Mouse (Mus musculus): ENCODE measurements around the gene Tmem138.
"Not testable (repeated sequence)": the region's sequence is repeated elsewhere in the genome, so short reads cannot be mapped to it uniquely, and the experiment has no call there.

The Tmem138 gene

DNA sequence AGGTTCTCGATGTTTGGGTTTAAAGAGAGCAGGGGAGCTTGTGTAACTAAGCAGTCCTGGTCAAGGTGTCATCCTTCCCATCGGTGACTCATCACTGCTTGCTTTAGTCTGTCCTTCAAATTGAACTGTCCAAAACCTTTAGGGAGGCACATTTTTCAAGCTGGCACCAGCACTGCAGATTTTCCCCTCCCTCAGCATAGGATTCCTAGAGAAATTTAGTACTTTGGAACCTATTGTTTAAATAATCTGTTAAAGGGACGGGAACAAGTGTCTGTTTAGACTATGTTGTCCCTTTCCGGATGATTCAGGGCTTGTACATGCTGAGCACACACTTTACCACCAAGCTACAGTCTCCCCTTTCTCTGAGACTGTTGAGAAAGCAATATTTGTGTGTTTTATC, 11.9 kb downstream of the Tmem138 start:
- no peak for DNase-seq

DNA sequence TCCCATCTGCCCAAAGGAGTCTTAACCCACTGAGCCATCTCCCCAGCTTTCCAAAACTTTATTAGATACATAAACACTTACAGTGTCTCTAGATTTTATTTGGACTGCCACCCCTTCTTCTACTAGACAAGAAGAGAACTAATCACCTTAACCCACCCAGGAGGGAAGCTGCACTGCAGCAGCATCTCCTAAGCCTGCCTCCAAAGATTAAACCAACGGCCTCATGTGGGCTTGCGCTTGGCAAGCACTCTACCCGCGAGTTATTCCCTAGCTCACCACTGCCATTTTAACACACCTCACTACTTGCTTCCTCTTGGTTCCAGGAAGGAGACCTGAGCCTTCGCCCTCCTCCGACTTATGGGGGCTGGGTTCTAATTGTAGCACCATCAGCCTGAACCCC, 12.9 kb downstream of the Tmem138 start:
- no peak for DNase-seq

- DNase-seq = no peak
Observed at GRCm38 (mm10) chr19:10562351-10562750, 14.8 kb downstream of the Tmem138 start.

DNA sequence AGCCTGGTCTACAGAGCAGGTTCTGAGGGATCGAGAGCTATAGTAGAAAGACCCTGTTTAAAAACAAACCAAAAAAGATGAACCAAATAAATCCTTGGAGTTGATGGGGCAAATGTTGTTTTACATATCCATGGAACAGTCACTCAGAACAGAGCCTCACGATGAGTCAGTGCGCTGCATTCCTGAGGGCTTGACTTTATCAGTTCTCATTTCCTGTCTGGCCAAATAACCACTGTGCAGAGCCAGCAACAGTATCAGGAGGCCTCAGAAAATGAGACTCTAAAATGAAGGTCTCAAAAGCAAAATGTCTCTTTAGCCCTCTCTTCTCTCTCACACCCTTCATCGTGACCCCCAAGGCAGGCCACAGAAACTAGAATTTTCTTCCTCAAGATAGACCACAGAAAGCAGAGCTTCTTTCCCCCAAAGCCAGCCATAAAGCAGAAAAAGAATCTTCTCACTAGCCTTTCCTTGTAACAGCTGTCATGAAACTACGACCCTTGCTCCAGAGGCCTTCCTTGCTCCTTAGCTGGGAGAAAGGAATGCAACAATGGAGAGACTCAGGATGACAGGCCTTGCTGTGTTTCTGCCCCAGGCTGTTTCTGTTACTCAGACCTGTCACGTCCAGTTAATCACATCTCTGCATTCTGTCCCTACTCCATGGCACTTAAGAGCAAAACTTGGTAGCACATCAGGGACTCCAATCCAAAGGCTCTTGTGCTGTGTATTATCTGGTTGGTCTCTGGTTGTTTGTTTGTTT, 15.4 kb downstream of the Tmem138 start:
- DNase-seq = no peak

DNA sequence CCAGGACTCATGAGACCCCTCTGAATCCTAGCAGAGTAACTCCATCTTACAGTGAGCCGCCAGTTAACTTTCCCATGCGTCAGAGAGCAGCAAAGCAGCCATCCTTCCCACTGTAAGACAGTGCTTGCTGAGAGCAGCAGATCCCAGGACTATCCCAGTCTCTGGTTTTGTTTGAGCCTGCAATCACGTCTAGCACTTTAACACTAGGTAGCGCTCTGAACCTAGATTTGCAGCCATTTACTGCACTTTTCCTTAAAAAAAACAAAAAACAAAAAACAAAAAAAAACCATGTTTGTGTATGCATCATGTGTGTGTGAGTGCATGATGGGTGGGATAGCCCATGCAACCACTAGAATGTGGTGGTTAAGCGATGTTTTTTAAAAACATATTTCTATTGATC, 17.1 kb downstream of the Tmem138 start:
- DNase-seq = no peak

DNA sequence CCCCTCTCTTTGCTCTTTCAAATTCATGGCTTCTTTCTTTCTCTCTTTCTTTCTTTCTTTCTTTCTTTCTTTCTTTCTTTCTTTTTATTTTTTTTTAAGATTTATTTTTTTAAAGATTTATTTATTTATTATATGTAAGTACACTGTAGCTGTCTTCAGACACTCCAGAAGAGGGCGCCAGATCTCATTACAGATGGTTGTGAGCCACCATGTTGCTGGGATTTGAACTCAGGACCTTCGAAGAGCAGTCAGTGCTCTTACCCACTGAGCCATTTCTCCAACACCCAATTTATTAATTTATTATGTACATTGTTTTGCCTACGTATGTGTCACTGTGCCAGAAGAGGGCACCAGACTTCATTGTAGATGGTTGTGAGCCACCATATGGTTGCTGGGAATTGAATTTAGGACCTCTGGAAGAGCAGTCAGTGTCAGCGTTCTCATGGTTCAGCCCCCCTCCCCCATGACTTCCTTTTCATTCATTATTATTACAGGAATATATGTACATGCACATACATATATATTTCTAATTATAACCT, 19.3 kb downstream of the Tmem138 start:
- DNase-seq = not testable (repeated sequence)

DNA sequence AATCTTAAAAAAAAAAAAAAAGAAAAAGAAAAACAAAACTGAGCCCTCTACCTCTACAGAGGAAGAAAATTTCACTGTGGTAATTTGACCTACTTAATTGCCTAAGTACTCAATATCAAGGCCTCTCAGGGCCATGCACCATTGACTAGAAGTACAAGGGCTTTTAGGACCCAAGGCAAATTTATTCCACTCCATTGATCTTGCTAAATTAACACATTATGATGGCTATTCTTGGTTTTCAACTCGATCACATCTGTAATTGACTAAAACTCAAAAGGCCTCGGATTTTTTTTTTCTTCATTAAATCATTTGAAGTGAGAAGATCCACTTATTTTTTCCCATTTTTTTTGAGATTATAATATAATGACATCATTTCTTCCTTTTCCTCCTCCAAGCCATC, 19.7 kb downstream of the Tmem138 start:
- no peak for DNase-seq

DNA sequence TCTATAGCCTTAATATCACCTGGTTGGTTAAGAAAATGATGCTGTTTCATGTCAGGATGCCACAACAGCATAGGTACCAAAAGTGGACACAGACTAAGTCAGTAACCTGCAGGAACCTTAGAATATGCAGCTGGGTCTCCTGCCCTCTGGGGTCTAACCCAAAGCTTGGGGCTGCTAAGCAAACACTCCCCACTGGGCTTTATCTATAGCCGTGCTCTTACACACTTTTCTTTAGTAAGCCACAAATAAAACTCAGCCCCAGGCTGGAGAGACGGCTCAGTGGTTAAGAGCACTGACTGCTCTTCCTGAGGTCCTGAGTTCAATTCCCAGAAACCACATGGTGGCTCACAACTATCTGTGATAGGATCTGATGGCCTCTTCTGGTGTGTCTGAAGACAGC, 20.2 kb downstream of the Tmem138 start:
- no peak for DNase-seq

DNA sequence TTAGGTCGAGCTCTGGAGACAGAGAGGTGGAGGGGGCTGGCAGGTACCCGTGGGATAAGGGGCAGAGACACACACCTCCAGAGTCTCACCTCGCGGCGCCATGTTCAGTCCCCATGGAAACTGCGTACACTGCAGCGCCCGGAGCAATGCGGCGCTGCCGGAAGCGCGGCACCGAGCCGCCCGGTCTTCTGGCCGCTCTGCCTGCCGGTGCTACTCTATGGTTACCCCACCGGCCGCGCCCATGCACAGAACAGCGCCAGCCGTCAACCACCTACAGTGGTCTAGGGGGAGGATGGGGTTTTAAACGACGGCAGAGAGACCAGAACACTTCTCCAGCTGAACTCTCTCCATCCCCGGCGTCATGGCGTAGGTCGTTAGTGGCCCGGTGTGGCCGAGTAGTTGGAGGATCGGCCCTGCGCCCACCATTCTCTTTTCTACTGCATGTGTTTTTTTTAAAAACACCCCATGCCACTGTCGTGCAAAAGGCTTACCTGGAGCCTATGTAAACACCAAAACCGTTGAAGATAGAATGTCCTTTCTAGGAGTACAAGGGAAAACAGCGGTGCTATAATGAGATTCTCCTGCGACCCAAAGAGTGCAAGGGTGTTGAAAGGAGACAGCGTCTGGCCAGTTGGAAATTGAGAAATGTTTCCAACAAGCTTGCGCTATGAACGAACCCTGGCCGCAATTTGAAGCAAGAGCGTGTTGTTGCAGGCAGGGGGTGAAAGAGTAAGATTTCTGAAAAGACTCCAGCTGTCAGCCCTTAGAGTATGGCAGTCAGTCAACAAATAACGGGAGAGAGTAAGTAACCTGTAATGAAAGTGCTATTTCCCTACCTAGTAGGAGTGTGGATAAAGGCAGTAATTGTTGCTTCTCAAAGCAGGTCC, 21.3 kb downstream of the Tmem138 start, which contains the start of gene Tmem216:
TSS of gene Tmem216 (minus strand) at position 615 of the 887 bp plus-strand sequence.
- DNase-seq = peak; percentile 83

DNA sequence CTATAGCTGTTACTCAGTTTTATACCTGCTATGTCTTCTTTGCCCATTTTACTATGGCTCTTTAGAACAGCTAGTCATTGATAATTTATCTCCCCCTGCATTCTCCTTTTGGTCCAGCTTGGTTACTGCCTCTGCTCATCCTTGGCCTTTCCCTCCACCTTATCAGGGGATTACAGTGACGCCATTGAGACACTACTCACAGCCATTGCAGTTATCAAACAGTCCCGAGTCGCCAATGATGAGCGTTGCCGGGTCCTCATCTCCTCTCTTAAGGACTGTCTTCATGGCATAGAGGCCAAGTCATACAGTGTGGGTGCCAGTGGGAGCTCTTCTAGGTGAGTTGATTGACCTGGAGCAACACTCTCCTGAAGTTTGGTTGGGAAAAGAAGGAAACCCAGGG, 37.7 kb downstream of the Tmem138 start:
- DNase-seq = no peak

GRCm38 (mm10) chr19:10530082-10530481, 47.1 kb downstream of the Tmem138 start:
- DNase-seq = no peak

DNA sequence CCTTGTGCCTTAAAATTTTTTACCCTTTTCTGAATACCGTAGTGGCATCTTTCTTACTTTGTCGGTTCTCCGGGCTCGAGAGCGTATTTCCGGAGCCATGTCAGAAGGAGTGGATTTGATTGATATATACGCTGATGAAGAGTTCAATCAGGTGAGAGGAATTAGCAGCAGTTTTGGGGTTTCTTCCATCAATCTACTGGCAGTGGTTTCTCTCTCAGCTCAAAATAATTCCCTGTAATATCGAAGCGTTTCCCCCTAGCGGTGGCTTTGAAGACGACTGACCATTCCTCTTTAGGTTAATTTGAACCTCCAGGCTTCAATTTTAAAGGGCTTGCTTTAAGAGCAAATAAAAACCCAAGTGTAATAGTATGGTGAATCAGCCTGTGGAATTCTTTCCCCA, 51.3 kb downstream of the Tmem138 start, which contains the start of gene Sdhaf2:
TSS of gene Sdhaf2 (minus strand) at position 233 of the 400 bp plus-strand sequence.
- DNase-seq = no peak

- peak; percentile 88 for DNase-seq
Observed at GRCm38 (mm10) chr19:10525106-10525901, 51.9 kb downstream of the Tmem138 start, which contains the start of gene Cpsf7. Cpsf7 (plus strand) TSS chr19:10525266.

GRCm38 (mm10) chr19:10524784-10525105, 52.4 kb downstream of the Tmem138 start:
- no peak for DNase-seq

DNA sequence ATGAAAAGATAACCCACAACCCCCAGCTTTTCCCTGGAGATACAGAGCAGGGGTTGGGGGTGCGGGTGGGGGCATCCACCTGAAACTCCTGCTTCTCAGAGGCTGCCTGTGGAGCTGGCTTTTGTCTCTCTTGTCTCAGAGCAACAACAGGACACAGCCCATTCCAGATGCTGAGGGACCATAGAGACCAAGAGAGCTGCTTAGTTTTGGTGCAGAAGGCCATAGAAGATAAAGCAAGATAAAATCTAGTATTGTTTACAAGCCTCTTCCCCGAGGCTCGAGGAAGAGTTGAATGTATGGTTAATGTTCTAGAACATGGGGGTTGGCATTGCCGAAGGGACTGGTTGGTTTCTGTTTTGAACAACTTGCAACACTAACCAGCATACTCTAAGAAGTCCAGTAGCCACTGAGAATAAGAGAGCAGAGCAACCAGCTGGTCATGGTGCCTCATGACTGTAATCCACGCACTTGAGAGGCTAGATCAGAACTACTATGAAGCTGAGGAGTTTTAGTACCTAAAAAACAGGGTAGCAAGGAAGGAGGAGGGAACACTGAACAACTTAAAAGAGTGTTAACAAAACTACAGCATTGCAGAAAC, 53.6 kb downstream of the Tmem138 start:
- DNase-seq = no peak

- no peak for DNase-seq
Observed at GRCm38 (mm10) chr19:10521926-10522325, 55.2 kb downstream of the Tmem138 start.
